Mouse (Mus musculus) cerebellum, postnatal 10 days (tissue): ENCODE data around the gene Mbd5.
"Not testable (repeated sequence)": the region's sequence is repeated elsewhere in the genome, so short reads cannot be mapped to it uniquely, and the experiment has no call there.

Experiments
- DNase-seq, 2 experiments: peaks; one replicate each; pipeline ENCODE4 v3.0.0; 2021; ENCODE audit warnings: mixed read lengths in 2 of 2

Gene Mbd5

GRCm38 (mm10) chr2:49177015-49177414, 227.7 kb downstream of the Mbd5 start:
- no peak for DNase-seq

GRCm38 (mm10) chr2:49190984-49191383, 241.7 kb downstream of the Mbd5 start:
- DNase-seq = no peak

GRCm38 (mm10) chr2:49191695-49192094, 242.4 kb downstream of the Mbd5 start:
- no peak for DNase-seq

GRCm38 (mm10) chr2:49204081-49204480, 254.8 kb downstream of the Mbd5 start:
- DNase-seq = no peak

GRCm38 (mm10) chr2:49205692-49206091, 256.4 kb downstream of the Mbd5 start:
- not testable (repeated sequence) for DNase-seq

- peak; percentile 9 to 14 for DNase-seq
Measured at GRCm38 (mm10) chr2:49209349-49209748, 260.0 kb downstream of the Mbd5 start.

GRCm38 (mm10) chr2:49210408-49210807, 261.1 kb downstream of the Mbd5 start:
- peak; percentile 54 to 69 for DNase-seq

GRCm38 (mm10) chr2:49229725-49230124, 280.4 kb downstream of the Mbd5 start:
- DNase-seq = no peak

GRCm38 (mm10) chr2:49234064-49234463, 284.8 kb downstream of the Mbd5 start:
- no peak for DNase-seq

GRCm38 (mm10) chr2:49241715-49242114, 292.4 kb downstream of the Mbd5 start:
- DNase-seq = no peak

GRCm38 (mm10) chr2:49264092-49264491, 314.8 kb downstream of the Mbd5 start:
- peak in 1 of 2 experiments; percentile 14 for DNase-seq

- peak; percentile 15 to 25 for DNase-seq
Measured at GRCm38 (mm10) chr2:49272295-49272967, 323.1 kb downstream of the Mbd5 start.

GRCm38 (mm10) chr2:49276017-49276722, 326.9 kb downstream of the Mbd5 start:
- DNase-seq = no peak

- DNase-seq = no peak
Measured at GRCm38 (mm10) chr2:49280496-49280895, 331.2 kb downstream of the Mbd5 start.

GRCm38 (mm10) chr2:49283583-49283982, 334.3 kb downstream of the Mbd5 start:
- peak; percentile 20 to 32 for DNase-seq

GRCm38 (mm10) chr2:49286965-49287364, 337.7 kb downstream of the Mbd5 start:
- DNase-seq = peak in 1 of 2 experiments; percentile 10

- DNase-seq = no peak
Measured at GRCm38 (mm10) chr2:49291709-49292108, 342.4 kb downstream of the Mbd5 start.

GRCm38 (mm10) chr2:49312629-49313447, 363.5 kb downstream of the Mbd5 start:
- peak; percentile 90 to 91 for DNase-seq

- no peak for DNase-seq
Measured at GRCm38 (mm10) chr2:49333594-49333993, 384.3 kb downstream of the Mbd5 start.

GRCm38 (mm10) chr2:49335267-49335666, 386.0 kb downstream of the Mbd5 start:
- DNase-seq = no peak

- DNase-seq = peak; percentile 79 to 81
Measured at GRCm38 (mm10) chr2:49344287-49344686, 395.0 kb downstream of the Mbd5 start.

- DNase-seq = no peak
Measured at GRCm38 (mm10) chr2:49345786-49346185, 396.5 kb downstream of the Mbd5 start.

- peak; percentile 55 to 58 for DNase-seq
Measured at GRCm38 (mm10) chr2:49349813-49350212, 400.5 kb downstream of the Mbd5 start.
